Mouse (Mus musculus): ENCODE data around the gene Mrto4. TPM values are rescaled to one million over a fixed set of nuclear protein-coding genes. Genes with fewer than 3 reads are reported as not detected.

Gene Mrto4
- total RNA-seq, 4 experiments from 2014 or later, result 43.2 to 54.3 (median 49.8) TPM

GRCm38 (mm10) chr4:139341556-139342233, 10.7 kb downstream of the Mrto4 start:
- DNase-seq (ENCODE audit: low spot score in 2 of 2), result no peak

GRCm38 (mm10) chr4:139340835-139341234, 11.5 kb downstream of the Mrto4 start:
- no peak for DNase-seq (ENCODE audit: low spot score in 2 of 2)

GRCm38 (mm10) chr4:139338145-139338544, 14.2 kb downstream of the Mrto4 start:
- DNase-seq (ENCODE audit: low spot score in 2 of 2), result no peak

GRCm38 (mm10) chr4:139336822-139337483, 15.4 kb downstream of the Mrto4 start:
- peak in 1 of 2 experiments; percentile 30 for DNase-seq (ENCODE audit: low spot score in 2 of 2)

- no peak for DNase-seq (ENCODE audit: low spot score in 2 of 2)
These were observed 16.9 kb downstream of the Mrto4 start for GRCm38 (mm10) chr4:139335507-139335906.

DNA sequence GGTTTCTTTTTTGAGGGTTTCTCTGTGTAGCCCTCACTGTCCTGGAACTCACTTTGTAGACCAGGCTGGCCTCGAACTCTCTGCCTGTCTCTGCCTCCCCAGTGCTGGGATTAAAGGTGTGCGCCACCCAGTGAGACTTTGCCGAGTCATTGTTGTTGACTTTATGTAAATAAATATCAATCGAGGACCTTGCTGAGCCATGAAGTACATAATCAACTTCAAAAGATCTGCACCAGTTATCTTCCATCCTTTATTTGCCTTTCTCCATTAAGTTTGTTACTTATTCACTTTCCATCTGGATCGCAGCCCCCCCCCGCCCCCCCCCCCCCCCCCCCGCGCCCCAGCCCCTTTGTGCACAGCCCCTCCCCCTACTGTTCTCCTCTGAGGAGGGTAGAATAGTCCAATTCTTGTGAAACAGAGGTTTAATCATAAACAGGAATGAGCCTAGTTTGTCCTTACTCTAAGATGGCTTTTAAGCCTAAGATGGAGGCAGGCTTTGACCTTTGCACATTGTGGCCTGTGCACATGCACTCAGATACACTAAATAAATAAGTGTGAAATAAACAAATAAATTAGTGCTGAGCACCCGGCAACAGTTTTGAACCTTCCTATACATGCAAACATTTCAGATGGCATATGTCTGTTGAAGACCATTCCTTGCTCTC, 17.6 kb downstream of the Mrto4 start:
- DNase-seq (ENCODE audit: low spot score in 2 of 2), result no peak

DNA sequence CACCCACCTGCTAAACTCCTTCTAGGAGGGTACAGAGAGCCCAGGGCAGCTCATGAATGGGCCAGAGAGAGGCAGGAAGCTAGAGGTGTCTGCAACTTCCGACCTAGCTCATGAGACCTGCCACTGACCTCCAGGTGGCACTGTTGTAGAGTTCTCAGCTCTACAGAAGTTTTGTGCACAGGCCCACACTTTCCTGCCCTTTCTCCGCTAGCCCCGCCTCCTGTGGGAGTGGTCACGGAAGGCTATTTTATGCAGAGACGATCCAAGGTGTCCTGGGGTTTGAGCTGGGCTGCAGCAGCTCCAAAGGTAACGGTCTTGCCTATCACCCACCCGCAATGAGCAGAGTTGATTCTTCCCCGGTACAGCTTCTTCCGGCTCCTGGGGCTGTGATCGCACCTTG, 21.8 kb downstream of the Mrto4 start:
- DNase-seq (ENCODE audit: low spot score in 2 of 2), result no peak

DNA sequence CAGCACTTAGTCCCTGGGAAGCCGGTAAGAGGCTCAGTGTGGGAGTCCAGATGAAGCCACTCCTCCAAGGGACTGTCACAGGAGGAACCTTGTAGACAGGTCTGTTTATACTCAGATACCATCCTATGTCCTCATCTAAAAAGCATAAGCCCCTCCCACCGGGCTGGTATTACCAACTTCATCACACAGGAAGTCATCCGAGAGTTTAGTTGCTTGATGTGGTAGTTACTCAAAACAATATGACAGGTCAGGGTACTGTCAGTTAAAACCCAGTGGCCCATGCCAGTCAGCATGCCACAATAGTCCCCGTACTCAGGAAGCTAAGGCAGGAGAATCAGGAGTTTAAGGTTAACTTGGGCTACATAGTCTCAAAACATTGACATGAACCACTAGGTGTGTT, 32.6 kb downstream of the Mrto4 start:
- no peak for DNase-seq (ENCODE audit: low spot score in 2 of 2)

- DNase-seq (ENCODE audit: low spot score in 2 of 2), result no peak
These were observed 33.9 kb downstream of the Mrto4 start for GRCm38 (mm10) chr4:139318449-139318848.

- DNase-seq (ENCODE audit: low spot score in 2 of 2), result no peak
These were observed 39.7 kb downstream of the Mrto4 start for GRCm38 (mm10) chr4:139312632-139313031.

GRCm38 (mm10) chr4:139311707-139312106, 40.7 kb downstream of the Mrto4 start:
- DNase-seq (ENCODE audit: low spot score in 2 of 2), result no peak

DNA sequence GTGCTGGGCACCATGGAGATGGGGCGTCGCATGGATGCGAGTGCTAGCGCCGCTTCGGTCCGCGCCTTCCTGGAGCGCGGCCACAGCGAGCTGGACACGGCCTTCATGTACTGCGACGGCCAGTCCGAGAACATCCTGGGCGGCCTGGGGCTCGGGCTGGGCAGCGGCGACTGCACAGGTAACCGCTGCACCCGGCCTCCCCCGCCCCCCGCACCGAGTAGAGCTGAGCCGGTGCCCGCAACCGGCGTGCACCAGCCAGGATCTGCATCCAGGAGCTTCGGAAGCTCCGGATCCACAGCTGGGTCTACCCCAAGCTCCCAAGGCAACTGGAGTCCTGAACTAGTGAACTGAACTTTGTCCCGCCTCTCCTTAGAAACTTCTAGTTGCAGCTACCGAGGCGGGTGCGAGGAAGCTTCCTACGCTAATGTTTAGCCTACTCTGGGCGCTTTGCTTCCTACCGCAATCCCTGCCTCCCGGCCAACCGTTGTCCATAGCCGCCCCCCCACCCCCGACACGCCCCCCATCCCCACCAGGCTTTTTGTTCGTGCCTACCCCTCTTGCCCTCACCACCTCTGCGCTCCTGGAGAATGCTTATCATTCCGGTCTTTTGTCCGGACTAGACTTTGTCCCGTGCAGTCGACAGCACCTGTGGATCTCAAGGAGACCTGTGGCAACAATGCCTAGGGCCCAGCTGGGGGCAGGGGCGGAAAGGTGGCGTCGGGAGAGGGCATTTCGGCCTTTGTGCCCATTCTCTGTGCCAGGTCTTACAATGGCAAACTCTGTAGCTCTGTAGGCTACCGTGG, 41.3 kb downstream of the Mrto4 start:
- DNase-seq (ENCODE audit: low spot score in 2 of 2), result no peak

- DNase-seq (ENCODE audit: low spot score in 2 of 2), result peak; percentile 95 to 96
These were observed 42.0 kb downstream of the Mrto4 start, which contains the start of the genes Pqlc2 and Akr7a5 for GRCm38 (mm10) chr4:139310171-139310898. Gene Pqlc2, minus strand, starts transcription at chr4:139310708. Gene Akr7a5, plus strand, starts transcription at chr4:139310744.

DNA sequence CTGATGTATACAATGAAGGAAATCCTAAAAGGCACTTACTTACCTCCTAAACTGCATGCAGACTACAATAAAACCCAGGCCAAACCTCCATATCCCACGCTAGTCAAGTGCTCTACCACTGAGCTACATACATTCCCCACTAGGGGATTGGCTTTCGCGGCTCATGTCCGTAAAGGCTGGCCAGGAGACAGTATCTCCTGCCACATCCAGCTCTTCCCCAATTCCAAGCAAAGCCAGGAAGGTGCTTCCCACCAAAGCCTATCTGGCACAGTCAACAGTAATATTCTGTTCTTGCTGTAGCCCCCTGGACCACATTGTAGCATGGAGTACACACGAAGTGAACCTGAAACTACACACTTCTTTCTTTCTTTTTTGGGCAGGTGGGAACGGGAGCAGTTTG, 42.7 kb downstream of the Mrto4 start:
- DNase-seq (ENCODE audit: low spot score in 2 of 2), result no peak

GRCm38 (mm10) chr4:139307916-139308315, 44.5 kb downstream of the Mrto4 start:
- no peak for DNase-seq (ENCODE audit: low spot score in 2 of 2)

DNA sequence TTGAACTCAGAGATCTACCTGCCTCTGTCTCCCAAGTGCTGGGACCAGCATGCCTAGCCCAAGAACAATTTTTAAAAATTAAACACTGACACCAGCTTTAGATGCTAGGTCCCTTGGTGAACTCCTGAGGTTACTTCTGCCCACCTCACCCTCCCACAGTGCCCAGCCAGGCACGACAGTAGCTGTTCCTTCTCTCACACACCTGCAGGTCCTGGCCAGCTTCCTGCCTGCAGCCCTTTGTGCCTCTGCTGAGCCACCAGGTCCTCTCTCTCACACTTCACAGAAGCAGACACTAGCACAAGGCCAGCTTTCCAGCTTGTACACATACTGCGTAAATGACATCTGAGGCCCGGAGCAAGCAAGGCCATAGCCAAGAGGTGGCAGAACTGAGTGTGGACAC, 46.9 kb downstream of the Mrto4 start:
- no peak for DNase-seq (ENCODE audit: low spot score in 2 of 2)

GRCm38 (mm10) chr4:139302241-139302640, 50.1 kb downstream of the Mrto4 start:
- no peak for DNase-seq (ENCODE audit: low spot score in 2 of 2)

DNA sequence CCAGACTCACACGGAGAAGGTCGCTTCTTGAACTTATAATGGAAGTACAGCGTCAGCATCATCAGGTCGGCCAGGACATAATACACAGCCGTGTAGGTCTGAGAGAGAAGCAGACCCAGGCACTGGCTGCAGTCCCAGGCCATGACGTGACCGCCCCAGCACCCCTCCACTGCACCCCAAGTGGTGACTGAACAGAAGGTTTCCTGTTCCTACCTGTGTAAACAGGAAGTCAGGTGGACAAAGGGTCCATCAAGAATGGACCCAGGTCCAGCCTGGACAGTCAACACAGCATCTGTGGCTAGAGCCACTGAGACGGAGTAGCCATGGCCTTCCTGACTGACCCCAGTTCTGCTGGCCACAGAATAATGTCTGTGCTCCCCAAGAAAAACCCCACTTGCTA, 50.6 kb downstream of the Mrto4 start:
- no peak for DNase-seq (ENCODE audit: low spot score in 2 of 2)

GRCm38 (mm10) chr4:139298671-139299366, 53.6 kb downstream of the Mrto4 start:
- DNase-seq (ENCODE audit: low spot score in 2 of 2), result no peak

DNA sequence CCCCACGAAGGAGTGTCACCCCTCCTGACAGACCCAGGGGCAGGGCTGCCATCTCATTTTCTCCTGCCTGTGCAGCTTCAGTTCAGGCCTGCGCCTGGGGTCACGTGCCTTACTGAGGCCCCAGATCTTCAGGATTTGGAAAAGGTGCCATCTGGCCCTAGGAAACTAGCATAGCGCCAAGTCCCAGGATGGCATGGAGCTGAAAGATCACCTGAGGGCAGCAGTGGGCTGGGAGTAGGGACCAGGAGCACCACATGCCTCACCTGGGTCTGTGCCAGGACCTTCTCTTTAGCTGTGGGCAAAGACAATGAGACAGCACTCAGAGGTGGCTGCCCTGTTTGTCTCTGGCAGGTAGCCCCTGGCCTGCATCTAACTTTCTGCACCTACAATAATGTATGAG, 54.8 kb downstream of the Mrto4 start:
- DNase-seq (ENCODE audit: low spot score in 2 of 2), result no peak
